Mouse (Mus musculus) mouse trophoblast stem cell (cell line): ENCODE data around the gene Casz1.

ENCODE experiments used
- in situ Hi-C, 2 experiments: fragments of 300-500 bp; cut with MseI, MboI; formaldehyde crosslinking; loops; 2 replicates in 1 of 2; 3 replicates in 1 of 2; pipeline ENCODE4 v1.15.1; 2025

Gene Casz1

DNA sequence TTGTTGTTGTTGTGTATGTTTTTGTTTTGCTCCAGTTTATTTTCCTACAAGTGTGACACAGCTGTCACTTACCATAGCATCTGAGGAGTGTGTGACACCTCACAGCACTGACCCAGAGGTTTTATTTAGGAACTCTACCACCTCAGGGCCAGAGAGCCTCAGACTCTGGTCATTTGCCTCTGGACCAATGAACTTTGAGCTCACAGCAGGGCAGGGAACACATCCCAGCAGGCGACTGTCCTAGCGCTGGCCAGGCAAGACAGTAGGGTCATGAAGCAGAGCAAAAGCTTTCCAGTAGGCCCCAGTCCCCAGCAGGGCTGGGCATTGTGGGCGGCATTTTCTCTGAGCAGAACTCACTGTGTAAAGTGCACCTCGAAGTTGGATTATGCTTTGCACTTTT, 1.2 kb upstream of the Casz1 start:
- in situ Hi-C loops, result no loop called here

DNA sequence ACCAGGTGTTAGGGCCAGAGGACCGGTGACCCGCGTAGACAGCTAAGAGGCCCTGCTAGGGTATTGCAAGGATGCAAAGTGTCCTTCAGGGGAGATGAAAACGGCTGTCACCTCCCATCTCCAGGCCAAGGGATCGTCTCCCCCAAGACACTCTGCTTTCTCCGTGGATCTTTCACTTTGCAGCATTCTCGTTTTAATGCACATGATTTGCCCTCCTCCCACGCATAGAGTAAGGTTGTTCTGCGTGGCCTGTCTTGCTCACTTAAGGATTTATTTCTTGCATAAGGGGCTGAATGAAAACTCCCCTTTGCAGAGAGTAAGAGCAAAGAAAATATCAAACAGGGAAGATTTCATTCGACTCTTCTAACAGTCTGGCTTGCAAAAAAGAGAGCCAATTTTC, 593 bp upstream of the Casz1 start:
- in situ Hi-C loops, result no loop called here

DNA sequence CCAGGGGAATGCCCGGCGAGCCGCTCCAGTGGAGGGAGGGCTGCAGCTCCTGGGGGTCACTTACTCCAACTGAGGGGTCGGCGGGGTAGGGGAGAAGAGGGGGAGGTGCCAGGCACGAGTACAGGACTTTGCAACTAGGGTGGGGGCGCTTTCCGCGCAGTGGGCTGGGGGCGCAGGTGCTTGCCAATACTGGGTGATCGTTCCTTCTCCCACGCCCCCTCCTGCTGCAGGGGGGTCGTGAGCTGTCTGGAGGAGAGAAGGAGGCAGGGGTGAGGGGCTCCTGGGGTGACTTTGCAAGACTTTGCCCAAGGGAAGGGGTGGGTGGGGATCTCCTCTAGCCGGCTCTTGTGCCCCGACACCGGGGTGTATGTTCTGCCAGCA, 541 bp downstream of the Casz1 start:
- in situ Hi-C loops, result no loop called here

- in situ Hi-C loops, result no loop called here
Observed at GRCm38 (mm10) chr4:148805161-148805810, 1.1 kb downstream of the Casz1 start.

- in situ Hi-C loops, result no loop called here
Observed at GRCm38 (mm10) chr4:148805811-148806747, 1.9 kb downstream of the Casz1 start.

GRCm38 (mm10) chr4:148806836-148807235, 2.6 kb downstream of the Casz1 start:
- in situ Hi-C loops, result no loop called here

- in situ Hi-C loops, result no loop called here
Observed at GRCm38 (mm10) chr4:148807397-148807796, 3.2 kb downstream of the Casz1 start.

- in situ Hi-C loops, result no loop called here
Observed at GRCm38 (mm10) chr4:148808839-148809238, 4.6 kb downstream of the Casz1 start.

GRCm38 (mm10) chr4:148810706-148811105, 6.5 kb downstream of the Casz1 start:
- in situ Hi-C loops, result no loop called here

DNA sequence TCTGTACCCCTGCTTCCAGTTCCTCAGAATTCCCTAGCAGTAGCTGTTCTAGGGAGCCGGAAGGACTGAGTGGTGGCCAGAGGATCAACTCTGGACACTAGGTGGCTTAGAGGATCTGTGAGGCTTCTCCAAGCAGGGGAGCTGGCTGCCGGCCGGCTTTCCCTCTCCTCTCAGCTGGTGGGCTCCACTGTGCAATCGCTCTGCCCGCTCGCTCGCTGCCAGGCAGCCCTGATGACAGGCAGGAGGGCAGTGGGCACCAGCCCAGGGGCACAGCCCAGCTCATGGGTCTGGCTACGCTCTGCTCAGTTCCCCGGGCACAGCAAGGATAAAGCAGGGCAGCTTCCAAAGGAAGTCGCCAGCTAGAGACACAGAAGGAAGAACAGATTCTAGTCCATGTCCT, 7.7 kb downstream of the Casz1 start:
- in situ Hi-C loops, result no loop called here

DNA sequence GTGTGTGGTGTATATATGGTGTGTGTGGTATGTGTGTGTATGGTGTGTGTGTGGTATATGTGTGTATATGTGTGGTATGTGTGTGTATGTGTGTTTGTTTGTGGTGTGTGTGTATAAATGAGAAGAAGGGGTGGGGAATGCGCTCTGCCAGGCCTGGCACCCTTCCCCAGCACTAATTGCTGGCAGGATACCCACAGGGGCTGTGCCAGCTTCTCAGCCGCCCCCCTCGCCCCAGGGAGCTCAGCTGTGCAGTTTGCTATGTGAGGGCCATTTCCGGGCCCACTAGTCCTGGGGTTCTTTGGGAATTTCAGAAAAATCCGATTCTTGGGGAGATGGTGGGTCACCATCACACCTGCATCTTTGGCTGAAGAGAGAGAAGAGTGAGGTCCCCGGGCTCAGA, 9.0 kb downstream of the Casz1 start:
- in situ Hi-C loops, result no loop called here

DNA sequence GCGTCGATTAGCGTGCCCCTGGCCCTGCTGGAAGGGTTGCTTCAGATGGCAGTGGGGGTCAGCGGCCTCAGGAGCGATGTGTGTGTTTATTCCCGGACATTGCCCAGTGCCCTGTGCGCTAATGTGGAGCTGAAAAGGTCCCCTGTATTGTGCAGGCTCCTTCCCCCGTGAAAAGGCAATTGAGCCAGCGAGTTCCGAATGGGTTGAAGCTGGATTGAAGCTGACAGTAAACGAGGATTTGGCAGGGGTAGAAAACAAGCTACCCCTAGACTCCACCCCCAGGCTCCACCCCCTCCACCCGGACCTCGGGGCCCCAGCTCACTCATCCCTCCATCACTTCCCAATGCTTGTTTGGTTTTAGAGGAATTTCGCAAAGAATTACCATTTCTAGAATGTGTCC, 12.3 kb downstream of the Casz1 start:
- in situ Hi-C loops, result no loop called here

DNA sequence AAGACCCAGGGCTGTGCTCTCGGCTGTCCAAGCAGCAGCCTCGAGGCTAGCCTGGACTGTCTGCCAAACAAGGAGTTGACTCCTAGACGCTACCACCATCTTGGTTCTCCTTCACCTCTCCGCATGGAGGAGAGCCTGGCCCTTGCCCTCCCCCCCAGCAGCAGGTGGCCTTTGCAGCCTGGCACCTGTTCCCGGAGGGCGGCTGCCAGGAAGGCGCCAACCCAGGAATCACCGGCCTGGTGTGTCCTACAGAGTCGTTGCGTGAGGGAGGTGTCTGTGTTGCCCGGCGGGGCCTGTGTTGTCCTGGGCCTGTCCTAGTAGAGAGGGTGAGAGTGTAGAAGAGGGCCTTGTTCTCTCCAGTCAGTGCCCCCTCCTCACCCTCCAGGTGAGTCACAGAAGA, 13.9 kb downstream of the Casz1 start:
- in situ Hi-C loops, result no loop called here

DNA sequence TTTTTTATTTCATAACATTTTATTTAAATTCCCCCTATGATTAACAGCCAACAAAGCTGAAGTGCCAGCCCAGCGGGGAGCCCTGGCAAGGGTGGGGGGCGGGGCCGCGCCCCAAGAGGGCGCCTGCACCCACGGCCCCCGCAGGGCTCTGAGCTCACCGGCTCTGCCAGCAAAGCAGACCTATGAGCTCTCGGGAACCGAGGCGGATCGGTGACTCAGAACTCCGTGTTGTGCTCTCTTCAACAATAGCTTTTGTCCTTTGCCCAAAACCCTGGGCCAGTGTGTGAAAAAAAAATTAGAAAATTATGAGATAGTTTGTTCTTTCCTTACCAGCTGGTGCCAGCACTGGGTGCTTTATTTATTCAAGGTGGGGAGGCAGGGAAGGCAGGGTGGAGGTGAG, 15.9 kb downstream of the Casz1 start:
- in situ Hi-C loops, result no loop called here

DNA sequence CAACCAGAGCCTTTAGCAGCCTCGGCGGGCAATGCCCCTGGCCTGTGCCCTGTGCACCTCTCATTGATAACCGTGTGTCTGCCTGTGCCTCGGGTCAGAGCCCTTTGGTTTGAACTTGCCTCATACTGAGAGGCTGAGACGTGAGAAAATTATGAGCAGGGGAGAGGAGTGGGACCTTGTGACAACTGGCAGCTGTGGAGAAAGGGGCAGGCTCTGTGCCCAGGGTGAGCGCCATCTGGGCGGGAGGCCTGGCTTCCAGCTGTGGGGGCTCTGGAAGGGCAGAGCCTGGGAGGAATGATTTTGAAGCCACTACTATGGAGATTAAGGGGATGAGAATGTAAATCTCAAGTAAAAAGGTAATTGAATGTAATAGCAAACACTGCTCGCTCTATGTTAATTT, 19.1 kb downstream of the Casz1 start:
- in situ Hi-C loops, result no loop called here

- in situ Hi-C loops, result no loop called here
Observed at GRCm38 (mm10) chr4:148830350-148830749, 26.1 kb downstream of the Casz1 start.

DNA sequence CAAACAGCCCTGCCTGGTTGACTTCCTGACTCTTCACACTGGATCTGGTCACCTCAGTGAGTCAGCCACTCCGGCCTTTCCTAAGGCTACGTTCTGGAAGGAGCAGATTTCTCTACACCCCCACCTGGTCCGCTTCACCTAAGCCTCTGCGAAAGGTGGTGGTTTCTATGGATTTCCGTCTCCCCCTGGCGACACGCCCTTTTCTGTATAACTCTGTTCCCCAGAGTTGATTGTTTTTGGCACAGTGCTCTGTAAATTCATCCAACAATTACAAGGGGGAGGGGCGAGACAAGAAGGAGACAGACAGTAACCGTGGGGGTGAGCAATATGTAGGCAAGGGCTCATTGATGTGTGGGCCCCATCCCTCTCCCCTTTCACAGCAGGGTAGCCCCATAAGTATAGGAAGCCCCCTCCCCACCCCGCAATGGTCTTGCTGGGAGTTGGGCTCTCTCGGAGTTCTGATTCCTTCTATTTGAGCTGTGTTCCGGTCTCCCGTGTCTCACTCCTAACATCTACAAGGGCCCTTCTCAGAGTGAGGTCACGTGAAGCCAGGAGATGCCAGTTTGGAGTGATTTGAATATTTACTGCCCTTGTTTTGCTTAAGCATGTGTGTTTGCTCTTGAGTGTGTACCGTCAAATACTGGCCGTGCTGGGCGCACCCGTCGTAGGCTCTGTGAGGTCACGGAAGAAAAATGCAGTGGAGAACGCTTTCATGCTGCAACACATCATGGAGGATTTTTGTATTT, 29.2 kb downstream of the Casz1 start:
- in situ Hi-C loops, result no loop called here

GRCm38 (mm10) chr4:148836391-148836790, 32.2 kb downstream of the Casz1 start:
- in situ Hi-C loops, result no loop called here

- in situ Hi-C loops, result no loop called here
Observed at GRCm38 (mm10) chr4:148837046-148837445, 32.8 kb downstream of the Casz1 start.

GRCm38 (mm10) chr4:148837644-148838043, 33.4 kb downstream of the Casz1 start:
- in situ Hi-C loops, result no loop called here

DNA sequence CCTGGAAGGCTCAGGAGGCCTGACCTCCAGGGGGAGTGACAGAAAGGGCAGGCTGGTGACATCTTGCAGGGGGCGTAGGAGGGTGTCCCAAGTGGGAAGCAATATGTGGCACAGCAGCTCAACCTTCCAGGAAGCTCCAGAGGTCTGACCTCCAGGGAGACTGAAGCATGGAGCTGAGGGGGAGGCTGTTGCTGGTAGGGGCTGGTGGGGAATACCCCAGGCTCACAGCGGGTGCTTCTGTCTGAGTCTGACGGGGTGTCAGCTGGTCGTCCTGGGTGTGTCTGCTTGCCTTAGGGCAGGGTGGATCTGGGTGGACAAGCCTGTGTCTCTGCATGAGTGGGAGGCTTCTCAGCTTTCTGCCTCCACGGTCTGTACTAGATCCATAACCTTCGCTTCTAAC, 38.1 kb downstream of the Casz1 start:
- in situ Hi-C loops, result no loop called here

DNA sequence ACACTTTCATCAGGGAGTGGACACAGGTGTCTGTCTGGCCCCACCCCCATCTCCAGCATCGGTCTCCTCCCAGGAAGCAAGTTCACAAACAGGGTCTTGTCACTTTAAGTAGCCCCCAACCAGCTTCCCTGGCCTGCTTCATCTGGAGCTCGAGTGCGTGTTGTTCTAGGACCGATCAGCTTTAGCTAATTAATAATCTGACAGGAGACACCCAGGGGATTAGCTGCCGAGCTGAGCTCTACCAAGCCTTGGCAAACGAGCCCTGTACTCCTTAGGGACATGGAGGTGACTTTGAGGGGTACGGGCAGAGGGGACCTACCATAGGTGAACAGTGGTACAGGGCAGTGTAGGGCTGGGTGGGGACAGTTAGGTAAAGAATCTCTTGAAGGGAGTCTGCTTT, 40.7 kb downstream of the Casz1 start:
- in situ Hi-C loops, result no loop called here
